Mouse (Mus musculus) layer of hippocampus, adult 6 months (tissue): ENCODE results near the gene Mpo. TPM values are rescaled to one million over a fixed set of nuclear protein-coding genes. Genes with fewer than 3 reads are reported as not detected.

Experiments used
- long read RNA-seq, 2 experiments: library from polyadenylated mRNA; unstranded; transcript quantifications; one replicate each; pipeline ENCODE4 v2.0.0; 2019 to 2020
- microRNA-seq: library from miRNA; unstranded; fragments of <30 nt; microRNA quantifications from one replicate; pipeline ENCODE4 v1.2.0, GENCODE M21; 2020
- polyA plus RNA-seq: library from polyadenylated mRNA; unstranded; fragments of <200 nt; fragmentation: Nextera tagmentation; gene quantifications from 2 replicates; pipeline ENCODE4 v1.2.3, GENCODE M21; 2021

Gene Mpo
- 0.18 and 0.24 TPM in 2 replicates for polyA plus RNA-seq
- long read RNA-seq, experiment 1, result 0 reads
- long read RNA-seq, experiment 2, result 0 reads

GRCm38 (mm10) chr11:87793460-87793859 is at the start of gene Mpo:
Gene Mpo, plus strand, starts transcription at chr11:87793581.

DNA sequence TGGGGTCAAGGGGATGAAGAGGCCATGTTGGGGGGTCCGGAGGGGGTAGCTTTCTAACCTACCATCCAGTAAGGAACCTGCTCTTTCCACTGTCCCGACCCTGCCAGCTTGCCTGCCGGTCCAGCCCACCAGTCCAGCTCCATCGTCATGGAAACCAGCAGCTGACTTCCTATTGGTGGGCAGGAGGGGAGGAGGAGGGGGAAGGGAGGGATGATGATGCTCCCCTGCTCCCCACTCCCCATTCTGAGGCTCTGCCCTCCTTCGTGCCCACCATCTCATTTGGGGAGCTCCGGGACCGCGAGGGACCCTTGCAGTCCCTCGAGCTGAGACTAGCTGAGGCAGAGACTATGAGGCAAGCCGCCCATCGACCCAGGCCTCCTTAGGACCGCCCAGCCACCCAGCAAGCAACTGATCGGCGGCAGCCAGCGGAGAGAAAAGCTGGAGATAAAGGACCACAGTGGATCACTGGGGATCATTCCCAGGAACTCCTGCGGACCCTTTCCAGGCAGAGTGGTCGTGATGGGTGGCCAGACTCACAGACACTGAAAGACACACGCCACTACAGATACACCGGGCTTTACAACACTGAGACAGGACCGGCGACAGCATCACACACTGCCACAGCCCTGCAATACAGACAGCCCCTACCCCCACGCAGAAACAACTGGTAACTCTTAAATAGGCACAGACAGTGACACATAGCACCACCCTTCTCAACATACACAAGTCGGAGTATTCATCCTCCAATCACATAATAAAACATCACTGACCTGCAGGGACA is 32.9 kb upstream of the Mpo start, which contains the start of gene Tspoap1:
Gene Tspoap1, plus strand, starts transcription at position 241 of the 781 bp plus-strand sequence.

GRCm38 (mm10) chr11:87828239-87828900 is 35.0 kb downstream of the Mpo start, which contains the start of gene Lpo:
Gene Lpo, minus strand, starts transcription at chr11:87828289.

DNA sequence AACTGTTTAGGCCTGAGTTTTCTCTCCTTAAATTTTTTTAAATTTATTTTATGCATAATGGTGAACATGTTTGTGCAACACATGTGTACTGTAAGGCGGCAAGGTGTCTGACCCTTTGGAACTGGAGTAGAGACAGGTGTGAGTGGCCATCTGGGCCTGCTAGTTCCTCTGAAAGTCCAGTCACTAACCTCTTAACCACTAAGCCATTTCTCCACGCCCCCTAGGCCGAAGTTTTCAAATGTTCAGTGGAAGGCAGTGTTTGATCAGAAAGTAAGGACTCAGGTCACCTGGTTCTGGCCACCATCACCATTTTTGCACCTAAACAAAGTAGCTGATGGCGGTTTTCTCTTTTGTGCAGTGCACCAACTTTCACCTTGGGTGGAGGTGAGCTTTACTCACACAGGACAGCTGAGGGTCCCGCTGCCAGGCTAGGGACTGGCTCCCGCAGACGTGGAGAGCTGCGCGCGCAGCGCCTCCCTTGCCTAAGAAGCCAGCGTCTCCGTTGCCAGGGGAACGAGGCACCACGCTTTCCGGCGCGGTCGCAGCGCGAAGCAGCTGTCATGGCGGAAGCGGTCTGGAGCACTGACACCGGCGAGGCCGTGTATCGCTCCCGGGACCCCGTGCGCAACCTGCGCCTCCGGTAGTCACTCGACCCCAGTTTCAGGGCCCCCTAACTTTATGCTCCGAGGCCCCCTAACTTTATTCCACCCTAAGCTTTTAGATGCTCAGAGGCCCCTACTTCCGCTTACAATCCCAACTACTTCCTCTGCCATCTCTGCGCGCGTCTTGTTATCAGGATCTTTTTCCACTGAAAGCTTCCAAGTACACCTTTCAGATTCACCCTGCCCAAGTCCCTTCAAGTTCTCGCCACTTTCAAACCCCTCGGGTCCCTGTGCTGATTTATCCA is 59.6 kb downstream of the Mpo start, which contains the start of gene Mks1:
Gene Mks1, plus strand, starts transcription at position 526 of the 907 bp plus-strand sequence.

Small RNAs within 50 kb of the gene (microRNA-seq; reads per million reads assigned to microRNA genes)
- gene Mir142 (not detected), gene Mir142b (not detected)

Other genes starting within 250 kb of the Mpo start
- gene Gm11492, start 226.9 kb upstream of the Mpo start, polyA plus RNA-seq, result not detected in 2 replicates
- gene Sept4, start 224.7 kb upstream of the Mpo start, polyA plus RNA-seq, result 171 and 207 TPM in 2 replicates
- 11.0 and 12.7 TPM in 2 replicates for gene Mtmr4, start 201.4 kb upstream of the Mpo start, polyA plus RNA-seq
- 0.09 and 0.10 TPM in 2 replicates for gene Hsf5, start 176.4 kb upstream of the Mpo start, polyA plus RNA-seq
- 0.70 and 1.2 TPM in 2 replicates for gene Rnf43, start 130.9 kb upstream of the Mpo start, polyA plus RNA-seq
- gene Supt4a, start 56.0 kb upstream of the Mpo start, polyA plus RNA-seq, result 231 and 250 TPM in 2 replicates
- 5.9 and 6.1 TPM in 2 replicates for gene Tspoap1, start 33.0 kb upstream of the Mpo start, polyA plus RNA-seq
- 0.59 and 0.65 TPM in 2 replicates for gene Lpo, start 34.7 kb downstream of the Mpo start, polyA plus RNA-seq
- gene Mks1, start 59.6 kb downstream of the Mpo start, polyA plus RNA-seq, result 2.6 and 2.7 TPM in 2 replicates
- gene Epx, start 82.0 kb downstream of the Mpo start, polyA plus RNA-seq, result 0.21 and 0.39 TPM in 2 replicates
- not detected in 2 replicates for gene Olfr462, start 98.7 kb downstream of the Mpo start, polyA plus RNA-seq
- not detected in 2 replicates for gene Olfr463, start 103.8 kb downstream of the Mpo start, polyA plus RNA-seq
- gene Olfr464, start 127.4 kb downstream of the Mpo start, polyA plus RNA-seq, result 0.14 TPM in 1 of 2 replicates, not detected in the other
- 20.3 and 22.7 TPM in 2 replicates for gene Dynll2, start 194.0 kb downstream of the Mpo start, polyA plus RNA-seq